Comparison of ENCODE assay signal across 26 mouse cellular contexts in genomic region chr6:18024133-18024794, GRCm38 (mm10). TPM values are rescaled to one million over a fixed set of nuclear protein-coding genes. Genes with fewer than 3 reads are reported as not detected.
"Had no signal": no experiment of that assay in that cellular context is flagged by ENCODE, and none has a peak within 500 bp of the region (broad histone marks: within the 10 kb centered on the region; RNA-seq: fewer than 3 reads in every experiment).

No protein-coding gene starts in this region.

- DNase-seq: kidney, adult 11 months; kidney, adult 8-10 months; kidney, postnatal 10 days; kidney, postnatal 36 days; liver; lung, adult 18-20 months; right cerebral cortex, adult 18-20 months; right cerebral cortex, postnatal 14 days; right cerebral cortex, postnatal 4 days; thymus, adult 2 months; thymus, postnatal 14 days; thymus, postnatal 4 days had no signal

- H3K4me1 ChIP-seq: intestine, embryonic 15.5 days; kidney, embryonic 15.5 days; limb, embryonic 10.5 days; limb, embryonic 13.5 days; liver, embryonic 12.5 days; liver, embryonic 15.5 days; midbrain, embryonic 13.5 days had no signal

- H3K4me3 ChIP-seq: intestine, embryonic 15.5 days; kidney, embryonic 15.5 days; limb, embryonic 10.5 days; limb, embryonic 13.5 days; liver, embryonic 12.5 days; liver, embryonic 15.5 days; midbrain, embryonic 13.5 days; myocyte had no signal

- H3K9ac ChIP-seq: intestine, embryonic 15.5 days; kidney, embryonic 15.5 days; limb, embryonic 13.5 days; liver, embryonic 12.5 days; liver, embryonic 15.5 days; midbrain, embryonic 13.5 days had no signal

- H3K27ac ChIP-seq: intestine, embryonic 15.5 days; kidney, embryonic 15.5 days; limb, embryonic 10.5 days; limb, embryonic 13.5 days; liver, embryonic 12.5 days; liver, embryonic 15.5 days; macrophage; midbrain, embryonic 13.5 days; stomach, postnatal 0 days had no signal

- ATAC-seq: intestine, embryonic 15.5 days; liver, embryonic 12.5 days; lung, postnatal 0 days; midbrain, embryonic 13.5 days had no signal

- H3K4me2 ChIP-seq: intestine, embryonic 15.5 days; kidney, embryonic 15.5 days; limb, embryonic 13.5 days; liver, embryonic 12.5 days; liver, embryonic 15.5 days; midbrain, embryonic 13.5 days had no signal

- H3K36me3 ChIP-seq: intestine, embryonic 15.5 days; kidney, embryonic 15.5 days; limb, embryonic 10.5 days; limb, embryonic 13.5 days; liver, embryonic 12.5 days; liver, embryonic 15.5 days; midbrain, embryonic 13.5 days had no signal

- H3K9me3 ChIP-seq: intestine, embryonic 15.5 days; kidney, embryonic 15.5 days; limb, embryonic 10.5 days; limb, embryonic 13.5 days; liver, embryonic 12.5 days; liver, embryonic 15.5 days; midbrain, embryonic 13.5 days had no signal

RNA-seq across cellular contexts. Expression of gene Wnt2, which starts 6.1 kb away (rescaled TPM):
- total RNA-seq: megakaryocyte, adult 5-6 weeks; monocyte, adult 5-6 weeks; neutrophil, adult 5-6 weeks had no signal
- polyA plus RNA-seq: macrophage, myocyte had no signal
